Mouse (Mus musculus) heart, adult 9 months (tissue): ENCODE measurements around the gene Ppm1d.

Experiments used
- DNase-seq, 2 experiments: peaks; one replicate each; pipeline ENCODE4 v3.0.0; 2022; ENCODE audit warnings: low spot score in 2 of 2

Gene Ppm1d

DNA sequence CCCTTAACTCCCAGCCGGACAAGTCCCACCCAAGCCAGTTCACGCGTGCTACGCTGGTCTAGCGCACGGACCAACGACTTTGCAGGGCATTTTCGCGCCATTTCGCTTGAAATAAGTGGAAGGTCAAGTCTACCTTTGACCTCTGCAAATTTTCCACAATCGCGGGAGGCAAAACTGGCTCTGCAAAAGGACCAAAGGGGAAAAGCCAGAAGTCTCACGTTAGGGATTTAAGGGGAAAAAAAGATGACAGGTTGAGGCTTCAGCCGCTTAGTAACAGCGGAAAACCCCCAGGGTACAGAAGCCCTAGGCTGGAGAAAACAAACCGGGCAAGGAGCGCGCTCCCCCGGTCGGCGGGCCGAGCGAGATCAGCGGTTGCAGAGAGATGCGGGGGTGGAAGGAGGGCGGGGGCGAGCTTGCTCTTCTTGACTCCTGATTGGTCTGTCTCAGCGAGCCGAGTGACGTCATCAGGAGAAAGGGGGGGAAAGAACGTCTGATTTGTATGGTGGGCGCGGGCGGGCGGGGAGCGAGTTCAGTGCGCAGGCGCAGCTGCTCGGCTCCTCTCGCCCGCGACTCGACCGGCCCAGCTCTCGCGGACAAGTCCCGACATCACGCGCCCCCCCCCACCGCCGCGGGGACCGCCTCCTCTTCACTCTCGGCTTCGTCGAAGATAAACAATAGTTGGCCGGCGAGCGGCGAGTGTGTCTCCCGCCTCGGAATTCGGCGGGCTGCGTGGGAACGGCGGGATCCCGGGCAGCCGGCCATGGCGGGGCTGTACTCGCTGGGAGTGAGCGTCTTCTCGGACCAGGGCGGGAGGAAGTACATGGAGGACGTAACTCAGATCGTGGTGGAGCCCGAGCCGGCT, at the start of gene Ppm1d:
Gene Ppm1d, plus strand, starts transcription at position 532 of the 862 bp plus-strand sequence.
- DNase-seq: peak; percentile 95 to 96

DNA sequence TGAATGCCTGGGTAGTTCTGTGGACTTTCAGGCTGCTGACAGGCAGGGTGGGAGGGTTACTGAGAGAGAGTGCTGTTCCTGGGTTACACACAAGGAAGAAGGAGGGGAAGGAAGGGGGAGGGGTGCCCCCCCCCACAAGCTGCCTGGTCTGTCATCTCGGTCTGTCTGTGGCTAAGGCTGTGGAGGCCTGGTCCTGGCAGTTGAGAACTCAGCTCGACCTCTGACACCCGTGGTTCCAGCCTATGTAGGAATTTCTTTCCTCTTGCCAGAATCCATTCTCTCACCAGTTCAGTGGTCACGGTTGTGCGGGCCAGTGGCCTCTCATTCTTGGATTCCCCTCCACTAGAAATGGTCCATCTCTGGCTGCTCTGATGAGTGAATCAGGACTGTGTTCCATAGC, 46.4 kb upstream of the Ppm1d start:
- DNase-seq: no peak

- no peak for DNase-seq
These were observed 43.7 kb upstream of the Ppm1d start for GRCm38 (mm10) chr11:85267393-85267792.

GRCm38 (mm10) chr11:85270631-85271030, 40.4 kb upstream of the Ppm1d start:
- peak in 1 of 2 experiments; percentile 30 for DNase-seq

GRCm38 (mm10) chr11:85273299-85273698, 37.7 kb upstream of the Ppm1d start:
- DNase-seq: no peak

DNA sequence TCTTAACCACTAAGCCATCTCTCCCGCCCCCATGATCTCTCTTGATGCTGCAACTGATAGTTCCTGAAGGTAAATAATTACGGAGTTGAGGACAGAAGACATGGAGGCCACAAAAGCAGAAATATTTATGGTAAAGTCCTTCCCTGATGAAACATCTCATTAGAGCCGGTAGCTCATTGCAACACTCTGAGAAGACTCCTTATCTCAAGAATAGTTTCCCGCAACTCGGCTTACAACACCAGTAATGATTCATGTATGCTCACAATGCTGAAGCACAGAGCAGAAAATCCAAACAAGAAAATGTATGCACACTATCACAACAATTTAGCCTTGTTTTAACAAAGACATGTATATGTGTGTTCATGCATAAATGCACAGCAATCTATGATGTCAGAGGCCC, 35.9 kb upstream of the Ppm1d start:
- no peak for DNase-seq

GRCm38 (mm10) chr11:85277609-85278008, 33.4 kb upstream of the Ppm1d start:
- DNase-seq: no peak

- no peak for DNase-seq
These were observed 32.9 kb upstream of the Ppm1d start for GRCm38 (mm10) chr11:85278175-85278574.

DNA sequence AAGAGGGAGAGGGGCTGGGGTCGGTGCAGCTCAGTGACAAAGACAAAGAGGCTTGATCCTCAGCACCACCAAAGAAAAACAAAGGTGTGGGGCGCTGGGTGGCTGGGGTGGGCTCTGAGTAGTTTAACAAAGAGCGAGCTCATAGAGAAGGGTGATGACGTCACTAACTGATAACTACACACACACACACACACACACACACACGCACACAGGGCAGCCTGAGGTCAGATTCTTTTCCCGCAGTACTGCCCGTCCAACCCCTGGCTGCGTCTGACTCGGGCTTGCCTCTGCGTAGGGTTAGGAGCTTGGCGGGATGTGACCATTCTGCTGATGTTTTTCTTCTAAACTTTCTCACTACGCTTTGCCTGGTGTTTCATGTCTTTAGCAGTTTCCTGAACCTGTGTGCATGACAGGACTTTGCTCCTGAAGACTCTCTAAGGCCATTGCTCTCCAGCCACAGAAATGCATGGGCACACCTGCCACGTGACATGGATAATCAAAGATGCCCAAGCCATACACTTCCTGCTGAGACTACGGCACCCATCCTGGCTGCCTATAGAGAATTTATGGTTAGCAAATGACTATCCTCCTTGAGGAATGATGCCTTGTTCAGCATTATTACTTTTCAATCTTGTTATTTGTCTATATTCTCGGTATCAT, 29.7 kb upstream of the Ppm1d start:
- no peak for DNase-seq

- DNase-seq: no peak
These were observed 13.1 kb upstream of the Ppm1d start for GRCm38 (mm10) chr11:85297953-85298352.

DNA sequence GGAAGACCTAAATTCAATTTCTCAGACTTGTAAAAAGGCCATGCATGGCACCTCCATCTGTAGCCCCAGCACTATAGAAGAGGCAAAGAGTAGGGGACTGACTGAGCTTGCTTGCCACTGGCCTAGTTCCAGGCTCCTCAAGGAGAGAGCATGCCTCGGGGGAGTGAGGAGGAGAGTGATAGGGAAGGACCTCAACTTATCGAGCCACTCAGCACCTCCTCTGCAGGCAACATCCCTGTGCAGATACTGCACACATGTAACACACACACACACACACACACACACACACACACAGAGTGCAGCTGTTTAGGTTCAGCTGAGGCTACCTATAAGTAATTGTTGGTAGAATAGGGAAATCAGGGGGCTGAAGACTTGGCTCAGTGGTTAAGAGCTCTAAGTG, 11.2 kb upstream of the Ppm1d start:
- no peak for DNase-seq

DNA sequence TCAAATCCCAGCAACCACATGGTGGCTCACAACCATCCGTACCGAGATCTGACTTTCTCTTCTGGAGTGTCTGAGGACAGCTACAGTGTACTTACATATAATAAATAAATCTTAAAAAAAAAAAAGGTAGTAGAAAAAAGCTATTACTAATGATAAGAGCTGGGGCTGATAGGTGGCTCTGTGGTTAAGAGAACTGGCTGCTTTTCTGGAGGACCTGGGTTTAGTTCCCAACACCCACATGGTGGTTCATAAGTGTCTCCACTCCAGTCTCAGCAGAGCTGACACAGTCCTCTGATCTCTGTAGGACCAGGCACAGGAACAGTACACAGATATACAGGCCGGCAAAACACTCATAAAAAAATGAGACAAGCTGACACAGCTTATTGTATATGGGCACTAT, 9.9 kb upstream of the Ppm1d start:
- DNase-seq: no peak

GRCm38 (mm10) chr11:85301836-85302235, 9.2 kb upstream of the Ppm1d start:
- DNase-seq: no peak

DNA sequence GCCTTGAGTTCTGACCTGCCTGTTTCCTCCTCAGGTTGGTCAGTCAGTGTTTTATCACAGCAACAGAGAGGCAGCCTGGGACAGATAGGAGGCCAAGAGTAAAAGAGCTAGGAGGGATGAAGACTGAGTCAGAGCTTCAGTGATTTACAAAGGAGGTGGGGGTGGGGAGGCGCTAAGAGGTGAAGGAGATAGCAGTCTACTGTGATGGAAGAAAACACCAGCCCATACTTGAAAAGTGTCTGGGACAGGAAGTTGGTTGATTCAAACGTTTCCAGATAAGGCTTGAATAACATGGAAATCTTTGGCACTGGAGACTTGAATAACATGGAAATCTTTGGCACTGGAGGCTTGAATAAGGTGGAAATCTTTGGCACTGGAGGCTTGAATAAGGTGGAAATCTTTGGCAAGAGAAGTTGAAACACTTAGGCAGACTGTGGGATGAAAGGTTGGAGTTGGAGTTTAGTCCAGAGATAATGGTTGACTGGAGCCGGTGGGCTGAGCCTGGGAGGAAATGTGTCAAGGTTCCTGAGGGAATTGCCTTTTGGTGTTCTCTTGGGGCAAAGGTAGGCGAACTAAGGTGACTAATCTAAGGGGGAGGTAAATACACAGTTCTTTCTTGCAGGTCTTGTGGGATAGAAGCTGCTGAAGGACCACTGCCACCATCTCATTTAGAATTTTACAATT, 4.3 kb upstream of the Ppm1d start:
- no peak for DNase-seq

- no peak for DNase-seq
These were observed 2.2 kb upstream of the Ppm1d start for GRCm38 (mm10) chr11:85308799-85309198.

DNA sequence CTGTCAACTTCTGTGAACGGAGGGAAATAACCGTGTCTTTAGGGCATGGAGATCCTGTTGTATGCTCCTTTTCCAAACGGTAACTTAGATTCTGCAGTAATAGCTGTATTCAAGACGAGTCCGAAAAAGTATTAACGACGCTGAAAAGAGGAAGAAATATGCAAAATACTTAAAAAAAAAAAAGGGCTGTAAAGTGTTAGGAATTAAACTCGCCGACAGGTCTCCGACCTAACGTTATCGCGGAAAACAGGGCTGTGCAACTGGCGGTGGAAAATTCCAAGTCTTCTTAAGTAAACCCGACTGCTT, 684 bp upstream of the Ppm1d start:
- no peak for DNase-seq

- DNase-seq: peak; percentile 39 to 49
These were observed 824 bp downstream of the Ppm1d start for GRCm38 (mm10) chr11:85311645-85312490.

GRCm38 (mm10) chr11:85312818-85313217, 1.8 kb downstream of the Ppm1d start:
- peak; percentile 91 to 92 for DNase-seq

GRCm38 (mm10) chr11:85313361-85313760, 2.3 kb downstream of the Ppm1d start:
- DNase-seq: peak in 1 of 2 experiments; percentile 12

DNA sequence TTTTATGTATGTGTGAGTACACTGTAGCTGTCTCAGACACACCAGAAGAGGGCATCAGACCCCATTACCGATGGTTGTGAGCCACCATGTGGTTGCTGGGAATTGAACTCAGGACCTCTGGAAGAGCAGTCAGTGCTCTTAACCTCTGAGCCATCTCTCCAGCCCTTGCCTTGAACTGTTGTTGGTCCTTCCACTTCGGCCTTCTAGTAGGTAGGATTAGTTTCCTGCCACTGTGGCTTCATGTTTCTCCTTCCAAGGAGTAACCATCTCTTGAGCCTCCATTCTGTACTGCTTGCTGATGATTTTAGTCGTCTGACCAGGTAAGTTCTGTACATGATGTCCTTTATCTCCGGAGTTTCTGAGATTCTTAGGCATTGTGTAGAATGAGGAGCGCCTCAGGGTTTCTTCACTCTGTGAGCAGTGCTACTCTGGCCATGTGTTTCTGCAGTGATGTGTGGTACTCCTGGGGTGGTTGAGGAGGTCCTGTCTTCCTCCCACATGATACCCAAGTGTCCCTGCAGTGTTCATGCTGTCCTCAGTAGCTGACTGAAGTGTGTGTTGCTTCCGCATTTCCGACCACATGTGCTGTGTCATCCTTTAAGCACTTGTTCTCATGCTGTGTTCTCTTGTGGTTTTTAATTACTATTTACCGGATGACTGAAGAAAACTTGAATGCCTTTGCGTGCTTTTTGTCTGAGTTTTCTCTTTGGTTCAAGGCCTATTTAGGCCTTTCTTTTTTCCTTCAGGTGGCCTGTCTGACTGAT, 12.7 kb downstream of the Ppm1d start:
- no peak for DNase-seq

DNA sequence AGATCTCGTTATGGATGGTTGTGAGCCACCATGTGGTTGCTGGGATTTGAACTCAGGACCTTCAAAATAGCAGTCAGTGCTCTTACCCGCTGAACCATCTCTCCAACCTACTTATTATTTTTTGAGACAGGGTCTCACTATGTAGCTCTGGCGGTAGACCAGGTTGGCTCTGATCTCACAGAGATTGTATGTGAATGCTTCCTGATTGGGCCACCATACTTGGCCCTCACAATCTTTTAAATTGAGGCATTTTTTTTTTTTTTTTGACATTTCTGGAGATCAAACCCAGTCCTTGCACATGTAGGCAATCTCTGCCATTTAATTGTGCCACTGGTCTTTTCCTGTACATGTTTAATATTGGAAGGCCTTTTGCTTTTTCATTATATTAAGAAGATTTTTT, 17.7 kb downstream of the Ppm1d start:
- DNase-seq: no peak
